8 mouse cellular contexts compared by ENCODE assay signal in the genomic region with DNA sequence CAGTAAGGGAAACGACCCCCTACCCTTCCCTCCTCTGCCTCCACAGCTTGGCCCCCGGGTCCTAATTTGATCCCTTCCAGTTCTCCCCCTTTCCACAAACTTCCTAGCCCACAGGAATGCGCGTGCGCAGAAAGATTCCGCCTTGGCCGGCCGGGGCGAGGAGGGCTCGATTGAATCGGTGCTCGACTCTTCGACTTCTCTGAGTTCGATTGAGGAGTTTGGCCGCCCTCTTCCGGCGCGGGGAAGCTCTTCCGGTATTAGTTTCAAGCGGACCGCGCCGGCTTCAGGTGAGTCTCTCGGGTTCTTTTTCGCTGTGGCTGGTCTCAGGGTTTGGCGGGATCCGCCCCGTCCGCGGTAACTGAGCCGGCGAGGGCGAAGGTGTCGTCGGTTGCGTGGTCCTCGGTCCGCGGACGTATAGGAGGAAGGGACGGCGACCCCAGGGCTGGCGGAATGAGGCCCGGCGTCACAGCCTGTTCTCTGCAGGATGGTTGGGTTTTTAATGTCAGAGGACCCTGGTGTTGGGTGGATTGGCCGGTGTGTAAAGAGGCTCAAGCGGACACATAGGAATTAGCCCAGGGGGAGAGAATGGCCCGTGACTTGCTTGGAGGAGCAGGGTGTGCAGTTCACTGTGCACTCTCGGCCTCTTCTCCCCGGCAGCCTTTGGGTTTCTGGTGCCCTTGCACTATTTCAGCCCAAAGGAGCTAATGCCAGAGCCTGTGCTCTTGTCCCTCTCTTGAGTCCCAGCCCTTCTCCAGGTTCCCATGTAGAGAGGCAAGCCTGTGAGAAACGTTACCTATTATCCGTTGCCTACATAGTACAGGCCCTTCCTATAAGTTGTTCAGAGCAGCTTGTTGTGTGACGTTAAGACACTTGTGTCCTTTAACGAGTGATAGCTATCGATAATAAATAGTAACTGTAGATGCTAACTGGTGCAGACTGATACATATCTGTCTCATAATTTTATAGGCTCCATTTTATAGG. TPM values are rescaled to one million over a fixed set of nuclear protein-coding genes. Genes with fewer than 3 reads are reported as not detected.
DNase-seq lines count a peak whose midpoint lies in the region; TF ChIP-seq lines count a peak whose summit lies in the region.

Snrpb2 (plus strand) TSS at position 228 of the 981 bp plus-strand sequence.

- peaks cover 32% of the 10 kb centered on the region for H3K36me3 ChIP-seq in megakaryocyte, embryonic 14.5 days (replicated peaks; ENCODE audit: low read length)

- 0 out of 2 replicates have a peak, but pooled peaks have one; percentile 16 for TF ChIP-seq CTCF in gastrocnemius, adult 2 months (IDR thresholded peaks at IDR 0.05)

- H3K4me3 ChIP-seq in gastrocnemius, adult 2 months: peak within 1 kb of the TSS; percentile 80
- peak within 1 kb of the TSS; percentile 100 for H3K4me3 ChIP-seq in megakaryocyte, embryonic 14.5 days (replicated peaks)

- no peaks in the 10 kb centered on the region for H3K9me3 ChIP-seq in megakaryocyte, embryonic 14.5 days

- H3K27me3 ChIP-seq in megakaryocyte, embryonic 14.5 days (replicated peaks): no peaks in the 10 kb centered on the region

- H3K4me1 ChIP-seq in megakaryocyte, embryonic 14.5 days: peaks cover 17% of the 10 kb centered on the region

- peak within 1 kb of the TSS; percentile 93 for H3K27ac ChIP-seq in gastrocnemius, adult 2 months

- intact Hi-C loops in gastrocnemius, adult 2 months (cut with DNase I): loop anchor here (5.0 kb wide), 1 partner anchor 156 kb away; no protein-coding TSS in a partner anchor

- peak; percentile 73 for DNase-seq in WW6 (ENCODE audit: low read depth, low spot score)
- DNase-seq in cerebellum, postnatal 4 days (ENCODE audit: low spot score in 2 of 2): peak; percentile 67 to 83
- peak; percentile 93 for DNase-seq in gastrocnemius, adult 2 months
- peak; percentile 81 for DNase-seq in hindlimb bud, embryonic 11.5 days (ENCODE audit: extremely low spot score, low read depth, low spot score)
- peak; percentile 70 to 77 for DNase-seq in left cerebral cortex, adult 8-10 months (ENCODE audit: low spot score in 2 of 2)
- DNase-seq in right cerebral cortex, postnatal 10 days (ENCODE audit: low spot score in 2 of 2): peak; percentile 89 to 93
- peak; percentile 93 for DNase-seq in urinary bladder, postnatal 25 days (ENCODE audit: low spot score)

RNA-seq across cellular contexts. Expression of gene Snrpb2, which starts in this region (rescaled TPM):
- 10 to 100 TPM; 16.0 to 20.4 TPM for total RNA-seq in gastrocnemius, adult 2 months (2021)
- 10 to 100 TPM; 32.3 to 39.4 (median 34.5) TPM for total RNA-seq in left cerebral cortex, adult 8-10 months (2022)
- polyA plus RNA-seq in megakaryocyte, embryonic 14.5 days (2012; ENCODE audit: insufficient read depth, low replicate concordance): 2.7 TPM in 1 of 2 replicates, not detected in the other

Comparison
In these comparisons a context has a peak if more than half of its experiments do, and no peak if none do; other contexts are left out.
1. Peak in every context shown above with its lines: DNase-seq, H3K4me3 ChIP-seq and H3K27ac ChIP-seq.